Mouse (Mus musculus): ENCODE results near the gene Emx1.
"Not testable (repeated sequence)": the region's sequence is repeated elsewhere in the genome, so short reads cannot be mapped to it uniquely, and the experiment has no call there.

Gene Emx1

DNA sequence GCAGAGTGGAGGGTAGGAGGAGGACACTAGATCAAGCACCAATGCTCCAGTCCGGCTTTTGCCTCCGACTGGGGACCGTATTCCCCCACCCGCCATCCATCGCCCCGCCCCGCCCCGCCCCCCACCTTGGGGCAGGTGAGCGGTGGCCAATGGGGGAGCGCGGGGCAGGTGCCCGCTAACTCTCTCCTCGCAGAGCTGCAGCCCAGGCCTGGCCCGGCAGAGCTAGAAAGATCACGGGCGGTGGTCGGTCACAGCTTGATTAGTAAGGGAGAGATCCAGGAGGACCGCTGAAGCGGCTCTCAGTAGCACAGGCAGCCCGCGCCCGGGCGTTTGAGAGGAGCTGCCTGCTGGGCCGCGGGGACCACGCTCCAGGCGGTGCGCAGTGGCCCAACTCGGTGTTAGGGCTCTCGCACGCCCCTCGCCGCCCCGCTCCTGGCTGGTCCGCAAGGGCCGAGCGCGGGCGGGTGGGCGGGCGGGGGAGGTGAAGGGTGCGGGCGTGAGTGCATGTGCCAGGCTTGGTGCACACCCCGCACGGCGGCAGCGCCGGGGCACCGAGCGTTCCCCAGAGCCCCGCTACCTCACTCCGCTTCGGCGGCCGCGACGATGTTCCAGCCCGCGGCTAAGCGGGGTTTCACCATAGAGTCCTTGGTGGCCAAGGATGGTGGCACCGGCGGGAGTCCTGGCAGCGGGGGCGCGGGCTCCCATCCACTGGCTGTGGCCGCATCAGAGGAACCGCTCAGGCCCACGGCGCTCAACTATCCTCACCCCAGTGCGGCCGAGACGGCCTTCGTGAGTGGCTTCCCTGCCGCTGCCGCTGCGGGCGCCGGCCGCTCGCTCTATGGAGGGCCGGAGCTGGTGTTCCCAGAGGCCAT lies at the start of gene Emx1:
Gene Emx1, plus strand, starts transcription at position 99 of the 872 bp plus-strand sequence.
- no peak for DNase-seq (ENCODE audit: low spot score in 2 of 2)

DNA sequence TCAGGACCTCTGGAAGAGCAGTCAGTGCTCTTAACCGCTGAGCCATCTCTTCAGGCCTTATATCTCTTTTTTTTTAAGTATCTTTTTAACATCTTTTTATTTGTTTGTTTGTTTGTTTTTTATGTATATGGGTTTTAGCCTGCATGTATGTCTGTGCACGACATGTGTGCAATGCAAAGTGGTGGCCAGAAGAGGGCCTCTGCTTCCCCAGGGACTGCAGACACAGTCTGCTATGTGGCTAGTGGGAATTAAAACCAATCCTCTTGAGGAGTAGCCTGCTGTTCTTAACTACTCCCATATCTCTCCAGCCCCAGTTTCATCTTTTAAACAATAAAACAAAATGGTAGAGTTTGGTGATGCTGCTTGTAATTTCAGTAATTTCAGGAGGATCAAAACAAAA lies 47.7 kb upstream of the Emx1 start:
- no peak for DNase-seq (ENCODE audit: low spot score in 2 of 2)

DNA sequence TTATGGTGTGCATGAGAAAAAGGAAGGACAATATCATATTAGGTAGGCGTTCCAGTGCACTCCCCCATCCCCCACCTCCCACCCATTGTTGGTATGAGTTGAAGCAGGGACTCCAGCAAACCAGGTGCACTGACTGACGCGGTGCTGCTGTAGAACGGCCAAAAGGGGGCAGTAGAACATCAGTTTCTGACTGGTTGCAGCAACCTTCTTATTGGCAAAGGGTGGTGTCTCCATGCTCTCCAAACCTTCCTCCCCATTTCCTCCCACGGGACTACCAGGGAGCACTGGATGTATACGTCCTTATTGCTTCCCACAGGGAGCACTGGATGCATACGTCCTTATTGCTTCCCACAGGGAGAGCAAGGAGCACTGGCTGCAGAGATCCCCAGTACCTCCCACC lies 46.2 kb upstream of the Emx1 start:
- not testable (repeated sequence) for DNase-seq (ENCODE audit: low spot score in 2 of 2)

DNA sequence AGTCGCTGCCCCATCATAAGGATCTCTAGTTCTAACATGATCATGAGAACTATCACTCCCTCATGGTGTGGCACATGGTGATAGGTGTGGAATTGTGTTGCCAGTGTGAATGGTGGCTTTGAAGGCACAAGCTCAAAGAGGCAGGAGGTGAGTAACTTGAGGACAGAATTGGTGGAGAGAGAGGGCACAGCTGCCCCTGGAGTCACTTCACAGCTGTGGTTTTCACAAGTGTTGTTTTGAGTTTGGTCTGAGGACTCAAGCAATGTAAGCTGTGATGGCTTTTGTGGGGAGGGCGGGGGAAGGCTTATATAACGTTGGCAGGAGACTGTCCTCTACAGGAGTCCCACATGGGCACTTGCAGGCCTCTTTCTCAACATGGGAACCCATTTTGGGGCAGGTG lies 42.8 kb upstream of the Emx1 start:
- no peak for DNase-seq (ENCODE audit: low spot score in 2 of 2)

DNA sequence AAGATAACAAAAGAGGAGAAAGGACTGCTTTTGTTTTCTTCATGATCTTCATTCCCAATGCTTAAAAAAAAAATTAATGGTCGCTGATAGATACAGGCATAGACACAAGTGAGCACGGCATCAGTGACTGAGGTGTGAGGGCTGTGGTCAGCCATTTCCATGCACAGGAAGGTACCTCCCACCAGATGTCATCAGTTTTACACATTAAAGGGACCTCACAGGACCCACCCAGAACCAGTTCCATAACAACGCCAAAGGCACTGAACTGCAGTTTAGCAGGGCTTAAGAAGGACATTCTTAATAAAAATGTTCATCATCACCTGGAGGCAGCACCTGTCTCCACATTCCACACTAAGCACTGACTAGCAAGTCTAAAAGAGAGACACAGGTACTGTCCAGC lies 39.6 kb upstream of the Emx1 start:
- no peak for DNase-seq (ENCODE audit: low spot score in 2 of 2)

DNA sequence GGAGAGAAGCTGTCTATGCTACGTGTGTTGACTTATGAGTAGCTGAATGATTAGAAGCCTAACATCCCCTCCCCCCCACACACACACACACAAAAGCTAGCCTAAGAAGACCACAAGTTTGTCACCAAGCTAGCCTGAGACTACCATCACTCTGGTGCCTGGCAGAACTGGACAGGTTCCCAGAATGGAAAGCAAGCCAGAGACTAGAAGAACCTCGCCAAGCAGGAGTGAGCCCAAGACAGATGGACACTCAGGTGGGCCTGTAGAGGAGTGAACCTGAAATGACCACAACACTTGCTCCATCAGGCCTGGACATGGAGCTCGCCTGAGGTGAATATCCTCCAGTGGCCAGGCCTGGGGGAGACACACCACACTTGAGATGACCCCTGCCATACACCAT lies 36.9 kb upstream of the Emx1 start:
- DNase-seq (ENCODE audit: low spot score in 2 of 2) = no peak

DNA sequence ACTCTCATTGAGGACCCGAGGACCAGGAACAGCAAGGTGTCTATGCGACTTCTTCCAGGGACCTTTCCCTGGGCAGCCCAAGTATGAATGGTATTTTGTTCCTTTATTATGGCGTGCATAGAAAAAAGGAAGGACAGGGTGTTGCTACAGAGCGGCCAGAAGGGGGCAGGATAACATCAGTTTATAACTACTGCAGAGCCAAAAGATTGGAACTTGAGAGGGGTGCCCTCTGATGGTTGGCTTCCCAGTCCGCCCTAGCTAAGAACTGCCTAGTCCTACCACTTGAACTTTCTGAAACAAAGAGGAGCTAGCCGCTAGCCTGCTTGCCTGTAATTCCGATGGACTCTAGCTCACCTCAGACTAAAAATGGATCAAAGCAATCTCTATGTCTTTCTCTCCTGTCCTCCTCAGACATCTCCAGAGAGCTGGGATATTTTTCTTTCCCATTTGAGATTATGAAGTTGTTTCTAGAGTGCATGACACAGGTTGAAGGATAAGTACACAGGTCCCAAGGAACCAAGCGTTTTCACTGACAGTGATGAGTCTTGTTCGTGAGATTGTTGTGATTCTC lies 33.2 kb upstream of the Emx1 start:
- DNase-seq (ENCODE audit: low spot score in 2 of 2) = peak in 1 of 2 experiments; percentile 21

DNA sequence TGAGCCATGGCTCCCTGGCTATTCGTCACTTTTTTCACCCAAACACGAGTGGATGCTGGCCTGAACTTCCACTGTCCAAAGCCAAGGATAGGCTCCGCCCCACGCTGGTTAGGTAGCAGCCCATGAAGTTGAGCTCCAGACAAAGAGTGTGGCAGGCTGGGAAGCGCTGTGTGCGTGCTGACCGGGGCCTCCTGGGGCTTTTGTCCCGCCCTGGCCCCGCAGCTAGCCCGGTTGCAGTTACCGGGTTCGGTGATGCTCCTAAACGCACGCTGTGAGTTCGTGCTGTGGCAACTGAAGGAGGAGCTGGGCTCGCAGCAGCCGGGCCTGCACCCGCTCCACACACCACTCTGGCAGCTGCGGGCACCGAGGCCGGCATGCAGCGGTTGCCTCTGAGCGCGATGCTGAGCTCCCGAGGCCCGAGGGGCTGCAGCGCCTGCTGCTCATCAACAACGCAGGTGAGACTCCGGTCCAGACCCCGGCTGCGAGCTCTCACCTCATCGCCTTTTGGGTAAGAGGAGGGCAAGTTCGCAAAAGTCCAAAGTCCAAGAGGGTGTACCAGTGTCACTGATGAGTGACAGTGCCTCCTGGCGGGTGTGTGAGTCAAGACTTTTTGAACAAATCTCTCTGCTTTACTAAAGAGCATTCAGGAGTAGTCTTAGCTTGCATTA lies 32.2 kb upstream of the Emx1 start:
- DNase-seq (ENCODE audit: low spot score in 2 of 2) = no peak

DNA sequence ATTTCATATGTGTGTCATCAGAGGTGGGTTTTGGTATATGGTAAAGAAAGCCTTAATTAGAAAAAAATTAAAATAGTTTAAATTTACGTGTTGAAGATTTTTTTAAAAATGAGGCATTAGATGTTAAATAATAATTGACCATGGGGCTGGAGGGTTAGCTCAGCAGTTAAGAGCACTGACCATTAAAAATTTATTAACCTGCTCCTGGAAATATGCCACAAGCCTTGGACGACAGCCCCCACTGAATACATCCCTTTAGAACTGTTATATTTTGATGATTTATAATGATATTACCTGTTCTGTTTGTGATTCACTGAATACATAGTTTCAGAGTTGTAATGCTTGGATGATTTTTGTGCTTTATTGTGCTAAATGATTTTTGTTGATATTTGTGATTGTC lies 30.7 kb upstream of the Emx1 start:
- not testable (repeated sequence) for DNase-seq (ENCODE audit: low spot score in 2 of 2)

DNA sequence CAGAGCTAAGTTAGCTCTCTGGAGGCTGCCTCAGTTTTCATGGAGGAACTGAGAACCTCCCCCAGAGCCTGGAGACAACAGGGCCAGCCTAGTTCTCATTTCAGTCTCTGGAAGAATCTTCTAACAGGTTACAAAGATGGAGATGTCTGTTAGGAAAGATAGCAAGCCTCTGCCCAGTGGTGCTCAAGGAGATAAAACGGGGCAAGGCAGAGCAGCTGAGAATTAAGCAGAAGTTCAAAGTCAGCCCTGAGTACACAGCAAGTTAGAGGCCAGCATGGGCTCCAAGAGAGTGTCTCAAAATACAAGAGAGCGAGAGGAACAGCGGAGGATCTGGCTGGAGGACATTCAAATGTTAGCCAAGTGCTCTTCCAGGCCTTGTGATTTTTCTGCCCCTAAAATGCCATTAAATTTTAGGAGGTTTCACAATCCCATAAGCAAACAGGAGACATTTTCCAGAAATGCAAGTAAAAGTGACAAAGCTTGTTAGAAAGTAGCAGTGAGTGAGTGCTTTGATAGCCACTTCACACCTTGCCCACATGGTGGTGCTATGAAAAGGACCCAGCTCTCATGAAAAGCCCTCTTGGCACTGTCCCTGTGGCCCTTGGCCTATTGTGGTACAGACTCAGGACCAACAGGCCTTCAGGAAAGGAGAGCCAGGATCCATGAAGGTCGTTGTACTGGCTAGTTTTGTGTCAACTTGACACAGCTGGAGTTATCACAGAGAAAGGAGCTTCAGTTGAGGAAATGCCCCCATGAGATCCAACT lies 29.0 kb upstream of the Emx1 start:
- not testable (repeated sequence) for DNase-seq (ENCODE audit: low spot score in 2 of 2)

DNA sequence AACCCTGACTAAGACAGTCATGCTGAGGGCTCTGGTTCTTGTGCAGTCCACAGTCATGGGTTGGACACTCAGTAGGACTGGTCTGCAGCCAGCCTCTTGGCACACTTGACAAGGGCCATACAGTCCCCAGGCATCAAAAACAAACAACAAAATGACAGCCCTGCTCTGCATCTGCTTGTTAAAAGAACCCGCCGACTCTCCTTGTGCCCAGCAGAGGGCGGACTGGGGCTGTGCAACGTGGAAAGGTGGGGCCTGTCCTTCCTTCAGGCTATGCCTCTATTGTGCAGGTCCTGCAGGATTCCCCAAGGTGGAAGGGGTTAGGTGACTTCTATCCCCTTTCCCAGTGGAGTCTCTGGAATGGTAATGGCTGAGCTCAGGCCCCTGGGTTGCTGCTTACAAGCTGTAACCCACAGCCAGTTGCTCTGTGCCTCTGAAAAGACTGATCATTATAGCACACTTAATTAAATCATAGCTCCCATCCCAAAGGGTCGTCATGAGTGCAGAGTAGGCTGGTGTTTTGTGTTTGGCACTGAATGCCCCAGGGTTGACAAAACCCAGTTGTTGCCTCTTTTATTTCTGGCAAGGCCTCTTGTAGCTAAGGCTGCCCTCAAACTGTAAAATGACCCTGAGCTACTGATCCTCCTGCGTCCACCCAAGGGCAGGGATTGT lies 28.0 kb upstream of the Emx1 start:
- DNase-seq (ENCODE audit: low spot score in 2 of 2) = not testable (repeated sequence)

DNA sequence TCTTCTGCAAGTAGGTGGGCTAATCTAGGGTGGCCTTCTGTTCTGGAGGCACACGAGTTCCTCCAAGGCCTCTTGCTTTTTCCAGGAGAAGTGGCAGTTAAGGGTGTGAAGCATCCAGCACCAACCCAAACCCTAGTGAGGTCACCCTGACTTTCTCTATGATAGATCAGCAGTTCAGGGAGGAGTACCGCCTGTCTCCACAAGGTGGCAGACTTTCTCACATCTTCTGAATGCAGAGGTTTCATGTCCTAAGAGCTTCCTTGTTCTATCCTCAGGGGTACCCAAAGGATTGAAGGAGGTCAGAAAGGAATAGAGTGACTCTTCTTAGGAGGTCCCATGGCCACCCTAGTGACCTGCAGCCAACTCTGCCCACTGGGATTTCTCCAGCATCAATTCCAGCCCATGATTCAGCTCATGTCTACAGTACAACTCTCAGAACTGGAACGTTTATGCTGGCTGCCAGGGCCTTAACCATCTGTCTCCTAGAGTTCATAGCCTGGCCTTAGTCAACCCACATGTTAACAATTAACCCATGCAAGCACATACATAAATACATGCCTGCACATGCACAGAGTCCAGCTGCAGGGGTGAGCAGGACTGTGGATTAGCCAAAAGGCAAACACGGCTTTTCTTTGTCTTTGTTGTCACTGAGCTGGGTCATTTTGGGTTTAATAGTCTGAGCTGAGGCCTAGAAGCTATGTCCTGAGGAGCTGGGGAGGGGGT lies 26.9 kb upstream of the Emx1 start:
- peak; percentile 20 to 55 for DNase-seq (ENCODE audit: low spot score in 2 of 2)

DNA sequence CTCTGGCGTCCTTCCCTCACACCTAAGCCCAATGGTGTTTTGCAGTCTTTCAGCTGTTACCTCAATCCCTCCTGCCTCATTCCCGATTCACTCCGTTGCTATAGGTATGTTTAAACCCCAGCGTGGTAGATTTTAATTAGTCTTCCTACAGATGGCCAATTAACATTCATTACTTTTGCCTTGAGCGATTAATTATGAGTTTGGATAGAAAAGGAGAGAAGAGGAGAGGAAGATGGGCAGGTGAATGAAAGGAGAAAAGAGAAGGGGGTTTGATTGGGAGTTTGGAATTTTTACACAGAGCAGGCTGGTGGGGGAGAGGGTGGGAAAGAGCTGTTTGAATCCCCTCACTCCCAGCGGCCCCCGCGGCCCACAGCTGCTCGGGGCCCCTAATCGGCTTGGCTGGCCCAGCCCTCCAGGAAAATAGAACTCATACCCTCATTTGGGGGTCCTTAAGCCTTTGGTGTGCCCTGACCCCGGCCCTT lies 21.8 kb upstream of the Emx1 start:
- no peak for DNase-seq (ENCODE audit: low spot score in 2 of 2)

DNA sequence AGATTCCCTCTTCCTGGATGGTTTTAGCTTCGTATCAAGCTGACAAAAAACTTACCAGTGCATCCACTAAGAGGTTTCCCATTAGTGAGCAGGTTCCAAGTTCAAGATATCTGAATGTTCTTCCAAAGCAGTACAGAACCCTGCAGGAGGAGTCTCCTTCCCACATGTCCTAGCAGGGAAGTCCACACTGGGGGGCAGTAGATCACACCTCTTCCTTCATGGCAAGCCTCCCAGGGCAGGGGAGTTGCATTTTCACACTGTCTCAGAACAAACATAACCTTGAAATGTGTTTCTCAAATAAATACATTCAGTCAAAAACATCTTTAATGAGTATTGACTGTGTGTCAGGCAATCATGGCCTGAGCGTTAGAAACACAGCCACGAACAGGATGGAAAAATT lies 7.7 kb upstream of the Emx1 start:
- no peak for DNase-seq (ENCODE audit: low spot score in 2 of 2)

DNA sequence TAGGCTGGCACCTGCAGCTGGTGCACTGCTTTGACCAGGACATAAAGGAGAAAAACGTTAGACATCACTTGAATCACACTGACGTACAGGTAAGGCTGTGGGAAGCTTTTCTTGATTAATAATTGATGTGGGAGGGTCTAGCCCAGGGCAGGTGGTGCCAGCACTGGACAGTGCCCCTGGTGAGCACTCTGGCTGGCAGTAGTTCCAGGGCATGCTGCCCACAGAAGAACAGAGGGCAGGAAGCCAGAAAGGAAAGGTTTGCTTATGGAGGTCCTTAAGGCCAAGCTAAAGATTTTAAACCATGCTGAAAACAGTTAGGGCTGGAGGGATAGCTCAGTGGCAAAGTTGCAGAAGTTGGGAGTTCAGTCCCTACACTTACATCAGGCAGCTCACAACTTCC lies 7.2 kb upstream of the Emx1 start:
- DNase-seq (ENCODE audit: low spot score in 2 of 2) = no peak

DNA sequence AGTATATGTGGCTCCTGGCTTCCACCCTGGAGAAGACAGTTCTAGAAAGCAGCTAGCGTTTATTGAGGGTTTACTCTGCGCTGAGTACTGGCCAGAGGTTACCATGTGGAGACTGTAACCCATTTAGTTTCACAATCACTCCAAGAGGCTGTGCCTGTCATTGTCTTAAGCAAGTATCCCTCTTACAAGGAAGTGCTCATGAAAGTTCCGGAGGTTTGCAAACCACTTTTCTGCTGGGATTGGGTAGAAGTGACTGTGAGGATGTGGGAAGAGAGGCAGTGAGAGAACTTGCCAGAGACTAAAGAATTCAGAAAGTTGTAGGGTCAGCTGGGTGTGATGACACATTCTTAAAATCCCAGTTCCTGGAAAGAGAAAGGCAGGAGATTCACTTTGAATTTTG lies 3.3 kb upstream of the Emx1 start:
- DNase-seq (ENCODE audit: low spot score in 2 of 2) = no peak

DNA sequence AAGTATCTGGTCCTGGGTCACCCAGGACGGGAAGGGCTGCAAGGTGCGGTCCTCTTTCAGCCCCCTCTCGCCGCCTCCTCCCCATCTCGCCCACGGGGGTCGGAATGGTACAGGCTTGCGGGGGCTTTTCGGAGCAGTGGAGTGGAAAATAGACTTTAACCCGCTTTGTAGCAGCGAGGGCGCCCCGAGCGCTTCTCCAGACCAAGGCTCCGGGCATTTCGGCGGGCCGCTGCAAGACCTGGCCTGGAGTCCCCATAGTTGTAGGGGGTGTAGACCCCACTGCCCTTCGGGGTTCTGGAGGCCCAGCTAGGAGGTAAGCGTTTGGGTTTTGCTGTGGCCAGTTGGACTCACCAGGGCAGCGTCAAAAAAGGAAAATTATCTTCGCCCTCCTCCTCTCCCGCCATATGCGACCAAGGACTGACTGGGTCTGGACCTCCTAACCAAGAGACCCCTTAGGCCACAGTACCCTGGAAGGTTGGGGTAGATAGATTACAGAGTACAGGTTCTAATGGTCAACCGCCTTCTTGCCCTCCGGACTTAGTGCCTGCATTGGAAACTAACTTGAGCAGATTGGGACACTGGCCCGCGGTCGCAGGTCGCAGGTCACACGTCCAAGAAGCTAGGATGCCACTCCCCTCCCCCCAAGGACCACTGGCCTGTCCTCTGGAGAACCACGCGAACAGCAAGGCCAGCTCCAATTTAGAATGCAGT lies 1.1 kb upstream of the Emx1 start:
- no peak for DNase-seq (ENCODE audit: low spot score in 2 of 2)

DNA sequence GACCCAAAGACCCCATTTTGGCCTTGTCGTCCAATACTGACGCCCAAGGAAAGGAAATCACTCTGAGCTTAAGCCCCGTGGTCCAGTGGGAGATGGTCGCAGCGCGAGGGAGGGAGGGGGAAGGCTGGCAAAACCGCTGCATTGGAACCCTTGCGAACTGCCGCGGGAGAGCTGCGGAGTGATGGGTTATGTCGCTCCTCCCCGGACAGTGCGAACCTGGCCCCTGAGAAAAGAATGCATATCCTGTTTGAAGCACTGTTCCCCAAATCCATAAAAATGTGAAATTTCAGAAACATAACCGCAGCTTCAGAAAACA lies 536 bp upstream of the Emx1 start:
- no peak for DNase-seq (ENCODE audit: low spot score in 2 of 2)

DNA sequence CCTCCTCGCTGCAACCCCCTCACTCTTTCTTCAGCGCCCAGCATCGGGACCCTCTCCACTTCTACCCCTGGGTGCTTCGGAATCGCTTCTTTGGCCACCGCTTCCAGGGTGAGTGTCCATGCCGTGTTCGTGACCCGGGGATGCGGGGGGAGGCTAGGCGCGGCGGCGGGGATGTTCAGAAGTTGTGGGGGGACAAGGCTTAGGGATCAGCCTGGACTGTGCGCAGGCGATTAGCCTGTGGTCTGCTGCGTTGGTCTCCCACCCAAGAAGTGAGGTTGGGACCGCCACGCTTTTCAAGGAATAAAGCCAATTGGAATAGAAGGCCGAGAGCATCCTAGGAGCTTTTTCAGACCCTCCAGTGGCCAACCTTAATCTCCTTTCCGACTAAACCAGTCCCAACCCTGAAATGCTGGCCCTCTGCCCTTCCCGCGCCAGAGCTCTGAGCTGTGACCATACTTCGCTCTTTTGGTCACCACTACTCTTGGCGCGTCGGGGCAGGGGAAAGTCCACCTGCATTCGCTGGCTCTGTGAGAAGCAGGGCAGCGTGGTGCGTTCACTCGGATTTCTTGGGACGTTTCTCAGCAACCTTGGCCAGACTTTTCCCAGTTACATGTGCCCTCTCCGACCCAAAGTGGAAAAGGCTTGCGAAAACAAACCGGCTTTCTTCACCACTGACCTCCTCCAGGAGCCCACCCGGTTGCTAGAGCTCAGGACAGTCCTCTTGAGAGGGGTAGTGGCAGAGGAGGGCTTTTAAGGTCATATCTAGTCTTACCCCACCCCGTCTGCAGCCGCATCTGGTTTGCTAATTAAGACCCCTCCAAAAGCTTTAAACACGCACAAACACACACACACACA lies 1.2 kb downstream of the Emx1 start:
- no peak for DNase-seq (ENCODE audit: low spot score in 2 of 2)
